Mouse (Mus musculus): Measurements from ENCODE around the gene Leprot.

Leprot gene

DNA sequence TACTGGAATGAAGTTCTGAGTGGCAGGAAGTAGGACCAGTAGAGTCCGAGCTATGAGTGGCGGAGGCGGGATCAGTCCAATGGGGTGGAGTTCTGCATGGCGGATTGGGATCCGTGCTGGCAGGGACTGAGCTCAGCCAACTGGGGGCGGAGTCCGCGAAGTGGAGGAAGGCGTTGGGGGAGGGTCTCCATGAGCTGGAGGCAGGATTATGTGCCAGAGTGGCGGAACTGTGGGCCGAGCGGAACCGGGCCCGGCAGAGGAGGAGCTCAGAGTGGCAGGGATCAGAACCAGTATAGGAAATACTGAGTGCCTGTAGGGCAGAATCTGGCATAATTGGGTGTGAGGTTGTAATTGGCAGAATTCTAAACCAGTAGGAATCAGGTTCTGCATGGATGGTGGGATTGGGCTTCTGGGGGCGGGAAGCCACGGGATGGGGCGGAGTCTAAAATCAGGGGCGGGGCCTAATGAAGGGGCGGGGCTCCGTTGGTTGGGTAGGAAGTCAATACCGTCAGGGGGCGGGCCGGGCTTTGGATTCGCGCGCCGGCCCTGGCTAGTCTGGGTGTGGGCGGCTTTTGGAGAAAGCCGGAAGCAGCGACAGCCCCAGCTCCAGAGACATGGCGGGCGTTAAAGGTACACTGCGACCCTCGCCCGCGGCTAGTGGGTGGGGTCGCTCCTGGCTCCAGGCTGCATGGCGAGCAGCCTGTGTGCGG is at the start of gene Leprot:
Leprot (plus strand) TSS at position 523 of the 710 bp plus-strand sequence.
- DNase-seq (ENCODE audit: low spot score) = peak; percentile 100

DNA sequence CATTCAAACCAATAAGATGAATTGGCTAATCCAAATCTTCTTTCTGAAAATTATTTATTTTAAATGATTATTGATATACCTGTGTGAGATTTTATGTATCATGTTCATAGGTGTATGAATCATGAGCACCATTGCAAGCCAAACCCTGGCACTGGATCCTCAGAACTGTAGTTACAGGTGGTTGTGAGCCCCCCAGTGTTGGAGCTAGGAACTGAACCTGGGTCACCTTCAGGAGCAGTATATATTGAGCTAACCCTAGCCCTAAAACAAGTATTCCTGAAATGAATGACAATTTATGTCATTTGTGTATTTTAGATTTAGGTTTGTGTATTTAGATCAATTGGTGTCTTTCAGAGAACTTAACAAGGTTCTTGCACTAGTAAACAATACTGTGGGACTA is 45.8 kb upstream of the Leprot start:
- DNase-seq (ENCODE audit: low spot score) = no peak

DNA sequence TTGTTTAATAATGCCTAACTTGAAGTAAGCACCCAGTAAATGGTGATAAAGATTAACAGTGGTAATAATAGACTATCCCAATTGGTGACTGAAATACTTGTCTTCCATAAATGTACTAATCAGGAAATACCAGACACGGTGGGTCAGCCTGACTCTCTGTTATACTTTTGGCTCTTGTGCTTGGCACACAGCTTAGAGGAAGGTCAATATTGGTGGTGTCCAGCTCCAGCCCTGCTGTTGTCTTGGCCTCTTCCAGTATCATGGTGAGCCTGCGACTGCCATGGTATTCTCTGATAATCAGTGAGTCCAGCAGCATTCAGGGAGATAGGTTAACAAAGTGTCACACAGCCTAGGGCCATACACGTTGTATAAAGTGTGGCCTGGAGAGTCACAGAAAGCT is 43.9 kb upstream of the Leprot start:
- no peak for DNase-seq (ENCODE audit: low spot score)

DNA sequence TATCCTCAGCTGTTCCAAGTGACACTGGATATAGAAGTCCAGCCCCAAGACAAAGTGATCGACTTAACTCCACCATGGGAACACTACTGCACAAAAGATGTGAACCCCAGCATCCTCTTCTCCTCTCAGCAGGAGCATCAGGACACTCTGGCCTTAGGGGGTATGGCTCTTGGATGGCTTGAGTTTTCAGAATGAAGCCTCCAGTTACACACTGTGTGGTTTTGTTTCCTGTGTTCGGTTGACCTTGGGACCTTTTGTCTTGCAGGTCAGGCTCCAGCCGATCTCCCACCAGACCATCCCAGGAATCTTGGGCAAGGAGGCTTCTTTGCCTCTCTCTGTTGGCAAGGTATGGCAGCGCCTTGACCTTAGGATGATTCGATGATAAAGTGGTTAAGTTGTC is 31.0 kb upstream of the Leprot start:
- DNase-seq (ENCODE audit: low spot score) = no peak

DNA sequence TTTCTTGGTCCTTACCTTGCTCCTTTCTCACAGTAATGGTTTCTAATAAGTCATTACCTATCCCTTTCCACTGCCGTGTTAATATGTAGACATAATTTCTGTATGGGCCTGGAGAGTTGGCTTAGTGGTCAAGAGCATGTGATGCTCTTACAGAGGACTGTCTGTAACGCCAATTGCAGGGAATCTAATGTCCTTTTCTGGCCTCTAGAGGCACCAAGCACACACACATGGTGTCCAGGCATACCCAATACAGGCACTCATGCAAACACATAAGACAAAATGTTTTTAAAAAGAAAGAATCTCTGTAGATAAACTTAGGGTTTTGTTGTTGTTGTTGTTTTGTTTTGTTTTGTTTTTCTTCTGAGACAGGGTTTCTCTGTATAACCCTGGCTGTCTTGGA is 29.8 kb upstream of the Leprot start:
- DNase-seq (ENCODE audit: low spot score) = no peak

DNA sequence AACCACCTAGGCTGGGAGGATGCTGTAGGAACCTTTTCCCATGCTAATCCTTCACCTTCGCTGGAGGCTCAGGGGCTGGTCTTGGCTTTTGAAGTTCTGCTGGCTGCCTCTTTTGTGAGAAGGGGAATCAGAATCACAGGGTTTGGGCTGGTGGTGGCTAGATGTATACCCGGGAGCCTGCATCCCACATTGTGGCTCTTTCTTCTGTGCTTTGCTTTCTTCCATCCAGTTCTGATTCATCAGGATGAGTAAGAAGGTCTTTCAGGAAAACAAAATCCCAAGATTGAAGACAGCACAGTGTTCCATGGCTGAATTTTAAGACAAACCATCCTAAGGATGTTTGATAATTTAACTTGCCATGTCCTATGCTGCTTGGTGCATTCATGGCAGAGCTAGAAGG is 27.3 kb upstream of the Leprot start:
- DNase-seq (ENCODE audit: low spot score) = no peak

DNA sequence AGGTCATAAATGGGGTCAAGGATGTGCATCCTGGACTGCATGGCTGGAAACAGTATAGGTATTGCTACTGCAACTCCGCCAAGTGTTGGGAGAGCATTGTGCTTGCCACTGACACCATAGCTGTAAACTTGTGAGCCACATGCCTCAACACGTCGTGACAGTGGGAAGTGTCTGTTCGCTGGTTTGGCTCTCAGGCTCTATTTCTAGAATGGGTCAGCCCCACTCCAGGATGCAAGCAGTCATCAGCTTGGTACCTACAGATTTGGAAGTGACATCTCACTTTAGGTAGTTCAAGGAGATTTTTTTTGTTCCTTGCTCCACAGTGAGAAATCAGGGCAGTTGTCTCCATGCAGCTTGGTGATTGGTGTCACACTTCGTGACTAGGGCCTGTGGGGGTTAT is 26.3 kb upstream of the Leprot start:
- DNase-seq (ENCODE audit: low spot score) = no peak

DNA sequence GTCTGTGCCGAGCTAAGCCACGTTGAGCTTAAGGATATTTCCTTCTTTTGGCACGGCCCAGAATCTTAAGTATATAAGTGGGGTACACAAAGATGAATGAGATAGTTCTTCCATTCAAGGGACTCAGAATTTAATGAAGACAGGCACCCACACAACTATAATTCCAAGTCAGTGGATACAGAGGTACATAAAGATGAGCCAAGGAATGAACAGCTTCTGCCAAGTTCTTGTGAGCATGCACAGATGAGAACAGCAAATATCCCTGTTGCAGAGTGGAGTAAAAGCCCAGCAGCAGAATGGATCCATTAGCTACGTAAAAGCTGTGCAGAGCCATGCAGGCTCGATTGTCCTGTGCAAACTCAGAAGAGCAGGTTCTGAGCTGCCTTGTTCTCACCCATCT is 22.2 kb upstream of the Leprot start:
- DNase-seq (ENCODE audit: low spot score) = no peak

DNA sequence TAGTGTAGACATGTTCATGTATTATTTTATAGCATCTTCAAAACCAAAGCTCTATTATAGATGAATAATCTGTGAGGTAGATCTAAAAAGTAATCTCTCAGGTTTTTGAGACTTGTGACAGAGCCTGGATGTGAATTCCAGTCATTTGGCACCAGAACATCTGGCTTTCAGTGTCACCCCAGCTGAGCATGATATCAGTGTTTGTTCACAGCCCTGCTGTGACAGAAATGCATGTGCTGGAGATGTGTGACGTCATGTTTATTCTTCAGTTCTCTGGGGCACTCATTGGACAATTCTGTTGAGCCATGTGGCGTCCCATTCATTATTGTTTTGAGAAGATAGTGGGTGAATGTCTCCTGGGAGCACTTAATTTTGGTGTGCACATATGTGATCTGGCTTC is 11.9 kb upstream of the Leprot start:
- no peak for DNase-seq (ENCODE audit: low spot score)

DNA sequence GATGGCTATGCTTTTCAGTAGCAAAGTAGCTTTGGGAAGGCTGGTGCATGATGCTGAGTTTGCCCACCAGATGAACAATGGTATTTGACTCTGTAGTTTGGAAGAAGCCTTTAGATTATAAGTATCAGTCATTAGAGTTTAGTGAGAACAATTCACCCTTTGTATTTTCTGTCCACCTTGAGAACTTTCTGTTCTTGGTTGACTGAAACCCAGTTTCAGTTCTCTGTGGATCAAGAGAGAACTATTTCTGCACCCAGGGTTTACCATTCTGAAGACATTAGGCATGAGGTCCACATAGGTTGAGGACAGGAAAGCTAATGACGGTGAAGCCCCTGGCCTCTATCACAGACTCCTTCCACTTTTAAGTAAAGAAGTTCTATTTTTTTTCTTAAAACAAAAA is 10.0 kb upstream of the Leprot start:
- no peak for DNase-seq (ENCODE audit: low spot score)

DNA sequence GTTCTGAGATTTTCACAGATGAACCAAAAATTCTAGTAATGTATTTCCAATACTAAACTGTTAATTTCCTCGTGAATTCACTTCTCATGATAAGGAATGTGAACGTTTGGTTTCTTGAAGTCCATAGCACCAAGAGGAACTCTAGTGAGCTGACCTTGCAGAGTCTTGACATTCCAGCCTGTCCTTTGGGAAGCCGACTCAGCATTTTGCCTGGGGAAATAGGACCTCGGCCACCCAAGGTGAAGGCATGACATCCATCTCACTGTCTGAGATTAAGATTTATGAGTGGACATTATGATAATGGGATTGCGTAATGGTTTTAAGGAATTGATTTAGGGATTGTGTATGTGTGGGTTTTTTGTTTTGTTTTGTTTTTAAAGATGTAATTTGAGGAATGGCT is 6.9 kb upstream of the Leprot start:
- DNase-seq (ENCODE audit: low spot score) = no peak

DNA sequence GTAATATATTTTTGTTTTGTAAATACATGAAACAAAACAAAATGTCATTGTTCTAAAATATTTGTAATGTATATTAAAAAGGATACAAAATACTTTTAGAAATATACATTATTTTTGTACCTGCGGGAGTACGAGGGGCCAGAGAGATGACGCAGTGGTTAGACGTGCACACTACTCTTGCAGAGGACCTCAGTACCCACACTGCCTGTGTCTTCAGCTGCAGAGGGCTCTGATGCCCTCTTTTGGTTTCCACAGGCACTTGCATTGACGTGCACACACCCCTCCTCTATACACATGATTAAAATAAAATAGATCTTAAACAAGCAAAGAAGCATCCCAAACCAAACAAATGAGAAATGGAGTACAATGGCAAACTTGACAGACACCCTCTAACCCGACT is 4.8 kb upstream of the Leprot start:
- DNase-seq (ENCODE audit: low spot score) = no peak

DNA sequence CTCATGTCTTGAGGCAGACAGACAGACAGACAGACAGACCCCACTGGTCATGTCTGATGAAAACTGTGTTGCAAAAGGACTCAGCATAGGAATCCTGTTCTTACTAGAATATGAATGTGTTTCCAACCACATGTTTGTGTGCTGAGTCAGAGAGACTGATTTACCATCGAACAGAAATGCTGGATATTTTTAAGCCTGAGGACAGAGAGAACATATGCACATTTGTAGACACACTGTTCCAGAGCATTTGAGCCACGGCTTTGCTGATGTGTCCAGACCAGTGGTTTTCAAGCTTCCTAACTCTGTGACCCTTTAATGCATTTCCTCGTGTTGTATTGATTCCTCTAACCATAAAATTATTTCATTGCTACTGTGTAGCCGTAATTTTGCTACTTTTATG is 4.3 kb upstream of the Leprot start:
- no peak for DNase-seq (ENCODE audit: low spot score)

DNA sequence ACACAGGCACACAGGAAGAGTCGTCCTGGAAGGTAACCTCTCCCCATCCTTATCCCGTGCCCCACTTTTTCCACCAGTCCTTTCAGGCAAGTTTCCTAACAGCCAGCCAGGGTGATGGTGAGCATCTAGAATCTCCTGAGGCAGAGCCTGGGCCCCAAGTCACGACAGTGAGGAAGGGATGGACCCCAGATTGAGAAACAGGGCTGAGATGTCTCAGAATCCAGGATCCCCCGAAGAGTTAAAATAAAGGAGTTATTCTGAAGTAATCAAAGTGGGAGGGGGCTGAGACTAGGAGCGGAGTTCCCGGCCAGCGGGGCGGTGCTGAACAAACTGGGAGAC is 692 bp upstream of the Leprot start:
- DNase-seq (ENCODE audit: low spot score) = no peak

DNA sequence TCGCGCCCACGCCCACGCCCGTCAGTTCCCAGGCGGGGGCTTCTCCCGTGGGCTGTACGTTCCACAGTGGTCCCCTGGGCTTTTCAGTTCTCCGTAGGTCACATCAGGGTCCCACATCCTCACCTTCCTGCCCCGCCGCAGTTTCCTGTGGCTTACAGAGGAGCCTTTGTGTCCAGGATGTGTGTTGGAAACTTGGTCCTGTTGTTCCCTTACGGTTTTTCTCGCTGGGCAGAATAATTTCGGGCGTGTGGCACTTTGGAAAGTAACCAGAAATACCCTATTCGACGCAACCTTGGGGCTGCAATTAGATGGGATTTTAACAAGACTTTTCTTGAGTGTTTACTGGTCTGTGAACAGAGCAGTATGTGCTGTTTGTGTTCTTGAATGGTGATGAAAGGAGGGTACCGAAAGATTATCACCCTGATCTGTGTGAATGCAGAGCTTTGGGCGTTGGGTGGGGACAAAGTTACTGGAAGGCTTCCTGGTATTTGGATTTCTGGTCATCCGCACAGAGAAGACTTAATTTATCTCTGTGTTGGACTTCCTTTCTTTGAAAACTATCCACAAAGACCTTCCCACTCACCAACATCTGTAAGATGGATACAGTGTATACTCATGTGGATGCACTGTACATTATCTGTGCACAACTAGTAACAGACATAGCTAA is 591 bp downstream of the Leprot start:
- no peak for DNase-seq (ENCODE audit: low spot score)

DNA sequence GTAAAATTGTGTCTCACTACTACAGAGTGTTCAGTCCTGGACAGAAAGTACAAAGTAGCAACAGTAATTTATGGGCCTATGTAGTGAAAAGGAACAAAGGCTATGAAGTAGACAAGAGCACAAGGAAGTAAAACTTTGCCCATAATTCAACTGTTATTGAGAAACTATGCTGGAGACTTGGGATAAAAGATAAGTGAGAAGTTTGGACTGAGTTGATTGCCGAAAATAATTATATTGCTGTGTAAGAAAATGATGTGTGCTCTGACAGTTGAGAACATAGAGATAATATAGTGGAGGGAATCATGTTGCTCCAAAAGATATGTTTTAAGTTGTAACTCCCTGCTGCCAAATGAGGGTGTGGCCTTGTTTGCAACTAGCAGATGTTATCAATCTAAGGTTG is 1.2 kb downstream of the Leprot start:
- DNase-seq (ENCODE audit: low spot score) = no peak

DNA sequence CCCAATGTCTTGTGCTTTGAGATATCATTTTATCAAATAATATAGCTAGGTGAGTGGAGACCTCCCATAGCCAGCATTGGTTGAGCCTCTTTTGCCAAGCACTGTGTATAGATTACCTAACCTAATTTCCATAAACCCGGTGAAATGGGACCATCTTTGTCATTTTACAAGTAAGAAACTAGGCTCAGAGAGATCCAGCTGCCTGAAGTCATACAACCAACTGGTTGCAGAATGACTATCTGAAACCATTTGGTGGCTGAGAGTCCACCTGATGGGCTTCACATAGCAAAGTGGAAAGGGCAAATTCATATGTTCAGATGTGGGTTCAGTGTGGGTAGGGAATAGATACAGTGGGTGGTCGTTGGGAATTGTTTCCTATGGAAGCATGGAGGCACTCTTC is 3.4 kb downstream of the Leprot start:
- DNase-seq (ENCODE audit: low spot score) = no peak

DNA sequence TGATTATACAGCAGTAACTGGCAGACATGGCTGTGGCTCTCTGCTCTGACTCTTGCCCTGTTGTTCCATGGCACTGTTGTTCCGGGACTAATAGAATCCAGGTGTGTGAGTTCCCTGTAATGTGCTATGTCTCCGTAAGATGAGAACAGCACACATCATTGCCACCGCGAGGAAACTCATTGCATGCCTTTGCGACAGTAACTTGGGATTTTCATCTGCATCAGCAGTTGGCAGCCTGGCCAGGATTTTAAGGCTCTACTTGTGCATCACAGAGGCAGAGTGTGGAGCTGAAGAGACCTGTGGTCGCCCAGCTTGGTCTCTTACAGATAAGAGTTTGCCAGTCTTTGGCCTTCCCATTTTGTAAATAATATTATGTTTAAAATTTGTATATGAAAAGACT is 6.7 kb downstream of the Leprot start:
- DNase-seq (ENCODE audit: low spot score) = no peak

DNA sequence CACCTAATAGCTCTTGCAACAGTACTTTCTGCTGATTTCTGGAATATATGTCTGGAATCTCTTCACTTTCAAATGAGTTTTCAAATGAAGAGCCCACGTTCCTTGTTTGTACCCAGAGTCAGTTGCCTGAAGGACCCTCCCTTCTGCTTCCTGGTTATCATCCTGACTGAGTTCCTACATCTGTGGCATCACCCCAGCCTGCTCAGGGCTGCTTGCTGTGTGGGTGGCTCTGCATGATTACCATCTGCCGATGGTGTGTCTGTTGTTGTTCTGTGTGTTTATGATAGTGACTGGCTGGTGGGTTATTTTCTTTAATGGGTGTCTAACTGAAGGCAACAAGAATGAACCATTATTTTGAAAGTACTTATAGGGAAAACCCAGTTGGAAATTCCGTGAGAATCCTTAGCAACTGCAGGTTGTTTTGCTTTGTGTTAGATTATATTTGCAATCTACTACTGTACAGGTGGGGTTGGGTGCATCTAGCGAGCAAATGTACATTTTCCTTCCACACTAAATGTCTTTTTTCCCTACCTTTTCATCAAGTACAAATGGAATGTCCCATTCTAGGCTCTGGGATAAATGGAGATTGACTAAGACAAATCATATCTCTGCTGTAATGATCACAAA is 7.4 kb downstream of the Leprot start:
- DNase-seq (ENCODE audit: low spot score) = no peak

DNA sequence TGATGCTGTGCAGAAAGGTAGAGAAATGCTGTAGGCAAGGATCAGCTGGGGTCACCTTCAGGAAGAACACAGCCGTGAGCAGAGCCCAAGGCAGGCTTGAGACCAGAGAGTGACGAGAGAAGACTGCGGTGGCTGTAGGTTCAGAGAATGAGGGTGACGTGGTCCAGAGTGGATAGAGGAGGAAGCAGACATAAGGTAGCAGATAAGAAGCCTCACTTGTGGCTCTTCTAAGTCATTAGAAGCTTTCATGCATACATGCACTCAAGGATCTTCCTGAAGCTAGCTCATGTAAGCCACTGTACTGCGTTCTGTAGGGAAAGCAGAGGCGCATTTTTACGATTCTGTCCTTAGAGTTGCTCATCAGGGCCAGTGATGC is 7.9 kb downstream of the Leprot start:
- no peak for DNase-seq (ENCODE audit: low spot score)

DNA sequence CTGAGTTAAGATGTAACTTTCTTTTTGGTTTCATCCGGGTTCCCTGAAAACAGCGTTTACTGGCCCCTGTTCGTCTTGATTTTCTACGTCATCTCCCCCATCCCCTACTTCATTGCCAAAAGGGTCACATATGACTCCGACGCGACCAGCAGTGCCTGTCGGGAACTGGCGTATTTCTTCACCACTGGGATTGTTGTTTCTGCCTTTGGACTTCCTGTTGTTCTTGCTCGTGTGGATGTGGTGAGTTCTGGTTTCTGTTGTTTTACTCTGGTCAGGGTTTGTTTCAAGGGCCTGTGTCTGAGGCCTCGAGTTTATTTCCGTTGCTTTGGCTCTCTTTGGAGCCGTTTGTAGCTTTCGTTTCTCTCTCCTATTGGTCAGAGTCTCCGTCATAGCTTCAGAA is 8.5 kb downstream of the Leprot start:
- DNase-seq (ENCODE audit: low spot score) = no peak

DNA sequence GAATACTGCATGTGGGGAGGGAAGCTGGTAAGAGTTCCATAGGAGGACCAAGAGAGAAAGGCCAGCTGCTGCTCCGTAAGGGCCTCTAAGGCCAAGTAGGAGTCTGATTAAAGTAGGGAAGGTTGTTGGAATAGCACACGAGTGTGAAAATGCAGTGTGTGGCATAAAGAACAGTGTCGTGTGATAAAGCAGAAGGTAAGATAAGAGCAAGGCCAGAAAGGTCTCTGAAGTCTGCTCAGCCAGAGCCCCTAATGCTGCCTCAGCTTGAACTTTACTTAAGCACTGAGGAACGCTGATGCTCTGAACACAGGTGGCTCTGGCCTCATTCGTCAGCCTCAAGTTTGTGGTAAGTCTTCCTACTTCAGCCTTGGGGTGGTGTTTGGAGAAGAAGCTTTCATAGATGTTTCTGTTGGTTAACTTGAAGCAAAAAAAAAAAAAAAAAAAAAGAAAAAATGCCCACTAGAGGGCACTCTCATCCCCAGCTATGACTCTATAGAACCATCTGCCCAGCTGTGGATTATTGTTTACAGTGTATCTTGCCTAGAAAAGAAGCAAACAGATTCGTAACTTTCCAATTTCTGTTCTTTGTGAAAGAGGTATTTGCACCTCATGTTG is 9.5 kb downstream of the Leprot start:
- DNase-seq (ENCODE audit: low spot score) = no peak

DNA sequence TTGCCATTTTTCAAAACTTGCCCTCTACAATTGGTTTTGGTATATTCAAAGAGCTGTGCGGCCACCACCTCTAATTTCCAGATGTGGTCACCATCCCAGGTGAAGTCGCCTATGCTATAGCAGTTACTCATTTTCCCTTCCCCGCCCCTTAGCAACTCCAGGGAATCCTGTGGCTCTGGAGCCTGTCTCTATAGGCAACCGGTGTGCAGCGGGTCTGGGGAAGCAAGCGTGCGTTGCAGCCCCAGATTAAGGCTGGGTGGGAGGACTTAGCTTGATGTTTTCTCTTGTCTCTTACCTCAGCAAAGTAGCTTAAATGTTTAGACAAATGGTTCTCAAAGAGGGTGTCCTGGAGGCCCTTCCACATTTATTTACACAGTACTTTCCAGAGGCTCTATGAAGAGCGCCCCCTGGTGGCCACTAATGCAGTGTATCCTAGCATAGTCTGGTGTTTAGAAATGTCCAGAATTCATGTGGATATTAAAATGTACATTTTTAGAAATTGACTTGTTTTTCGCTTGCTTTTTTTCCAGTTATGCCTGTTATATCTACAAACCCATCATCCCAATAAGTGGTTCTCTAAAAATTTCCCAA is 16.7 kb downstream of the Leprot start:
- no peak for DNase-seq (ENCODE audit: low spot score)
